Mouse (Mus musculus): ENCODE measurements around the gene Asb15. TPM values are rescaled to one million over a fixed set of nuclear protein-coding genes. Genes with fewer than 3 reads are reported as not detected.

The Asb15 gene
- polyA plus RNA-seq, 1 experiment from 2014 or later, result not detected

DNA sequence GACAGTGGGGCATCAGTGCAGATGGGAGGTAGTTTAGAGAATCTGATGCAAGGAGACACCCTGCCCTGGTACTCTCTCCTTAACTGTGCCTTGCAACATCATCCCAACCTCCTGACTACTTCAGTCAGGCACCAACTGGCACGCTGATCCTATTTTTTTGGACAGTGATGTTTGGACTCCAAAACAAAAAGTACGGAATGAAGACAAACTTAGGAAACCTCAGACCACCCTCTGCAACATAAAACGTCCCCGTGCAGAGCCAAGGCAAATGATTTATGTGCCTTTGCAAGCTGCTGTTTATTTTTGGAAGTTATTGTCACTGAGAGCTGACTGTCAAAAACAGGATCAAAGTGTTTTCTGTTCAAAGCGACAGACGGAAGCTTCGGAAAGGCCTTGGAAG lies 24.1 kb downstream of the Asb15 start:
- H3K9me3 ChIP-seq (ENCODE audit: control insufficient read depth, low read length), result no peaks in the 10 kb centered on the region
- DNase-seq, result no peak
- H3K27ac ChIP-seq (replicated peaks; ENCODE audit: low read depth, low read length), result no peak overlapping the region
- H3K36me3 ChIP-seq (ENCODE audit: control insufficient read depth, insufficient read depth, low read length), result no peaks in the 10 kb centered on the region
- ATAC-seq (ENCODE audit: low FRiP score, low TSS enrichment), result no peak
- H3K4me1 ChIP-seq (ENCODE audit: control insufficient read depth, insufficient read depth, low read length), result no peaks in the 10 kb centered on the region
- H3K9ac ChIP-seq (replicated peaks; ENCODE audit: low read length), result no peak overlapping the region
- WGBS, result 89% methylated on average over 7 of the region's 7 CpGs
- no peaks in the 10 kb centered on the region for H3K27me3 ChIP-seq (ENCODE audit: control insufficient read depth, insufficient read depth, low read length)
- H3K4me3 ChIP-seq (replicated peaks; ENCODE audit: low read depth, low read length), result no peak overlapping the region
- H3K4me2 ChIP-seq (ENCODE audit: low read length), result no peak overlapping the region

DNA sequence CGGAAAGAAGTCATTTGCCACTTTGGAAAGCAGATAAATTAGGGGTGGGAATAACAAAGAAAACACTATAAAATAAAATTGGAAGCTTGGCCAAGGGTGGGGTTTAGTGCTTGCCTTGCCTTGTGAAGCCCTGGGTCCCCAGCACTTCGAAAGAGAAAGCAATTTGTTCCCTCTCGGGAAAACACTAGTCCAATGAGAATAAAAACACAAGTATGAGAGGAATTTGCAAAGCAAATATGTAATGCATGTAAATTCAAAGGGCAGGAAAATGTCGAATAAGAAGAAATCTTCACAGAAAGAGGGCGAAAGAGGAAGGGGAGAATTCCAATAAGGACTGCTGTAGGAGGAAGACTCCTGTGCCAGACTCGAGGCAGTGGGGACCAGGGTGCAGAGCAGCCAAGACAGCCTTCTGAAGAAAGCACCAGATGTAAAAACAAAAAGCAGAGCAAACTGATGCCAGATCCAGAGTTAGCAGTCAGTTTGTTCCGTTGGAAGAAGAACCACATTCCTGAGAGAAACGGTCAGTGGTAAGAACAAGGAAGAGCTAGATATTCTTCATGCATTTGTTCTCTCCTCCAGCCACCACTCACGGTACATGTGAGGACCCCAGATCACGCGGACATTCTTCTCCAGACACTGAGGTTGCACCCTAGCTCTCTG lies 26.6 kb downstream of the Asb15 start:
- DNase-seq (no peak), ATAC-seq (ENCODE audit: low FRiP score, low TSS enrichment) (no peak)
- WGBS, result 83% methylated on average over 11 of the region's 11 CpGs
- H3K9ac ChIP-seq (replicated peaks; ENCODE audit: low read length), result no peak overlapping the region
- no peak overlapping the region for H3K27ac ChIP-seq (replicated peaks; ENCODE audit: low read depth, low read length)
- no peak overlapping the region for H3K4me3 ChIP-seq (replicated peaks; ENCODE audit: low read depth, low read length)
- H3K4me2 ChIP-seq (ENCODE audit: low read length), result no peak overlapping the region
- H3K36me3 ChIP-seq (ENCODE audit: control insufficient read depth, insufficient read depth, low read length), result no peaks in the 10 kb centered on the region
- no peaks in the 10 kb centered on the region for H3K27me3 ChIP-seq (ENCODE audit: control insufficient read depth, insufficient read depth, low read length)
- no peaks in the 10 kb centered on the region for H3K9me3 ChIP-seq (ENCODE audit: control insufficient read depth, low read length)
- H3K4me1 ChIP-seq (ENCODE audit: control insufficient read depth, insufficient read depth, low read length), result no peaks in the 10 kb centered on the region

DNA sequence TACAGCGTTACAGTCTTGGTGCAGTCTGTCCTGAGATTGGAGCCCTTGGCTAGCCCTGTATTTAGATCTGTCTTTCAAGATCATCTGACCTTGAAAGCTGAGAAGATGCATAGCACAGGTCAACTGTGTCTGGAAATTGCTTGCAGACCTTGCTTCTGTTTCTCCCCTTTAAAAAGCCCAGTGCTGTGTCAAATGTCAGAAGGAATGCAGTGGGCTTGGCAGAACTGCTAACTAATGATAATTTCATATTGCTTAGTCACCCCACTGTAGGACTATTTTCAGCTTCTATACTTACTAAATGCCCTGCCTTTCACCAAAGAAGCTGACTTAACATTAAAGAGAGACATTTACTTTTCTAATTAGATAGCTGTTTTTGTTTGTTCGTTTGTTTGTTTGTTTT lies 27.5 kb downstream of the Asb15 start:
- Histone ChIP-seq H3K9ac (replicated peaks; ENCODE audit: low read length) (no peak overlapping the region), H3K4me3 (replicated peaks; ENCODE audit: low read depth, low read length) (no peak overlapping the region), H3K27ac (replicated peaks; ENCODE audit: low read depth, low read length) (no peak overlapping the region), H3K4me2 (ENCODE audit: low read length) (no peak overlapping the region), H3K27me3 (ENCODE audit: control insufficient read depth, insufficient read depth, low read length) (no peaks in the 10 kb centered on the region), H3K36me3 (ENCODE audit: control insufficient read depth, insufficient read depth, low read length) (no peaks in the 10 kb centered on the region), H3K9me3 (ENCODE audit: control insufficient read depth, low read length) (no peaks in the 10 kb centered on the region), H3K4me1 (ENCODE audit: control insufficient read depth, insufficient read depth, low read length) (no peaks in the 10 kb centered on the region)
- DNase-seq, result no peak
- WGBS, result 88% methylated on average over 2 of the region's 2 CpGs
- ATAC-seq (ENCODE audit: low FRiP score, low TSS enrichment), result no peak

DNA sequence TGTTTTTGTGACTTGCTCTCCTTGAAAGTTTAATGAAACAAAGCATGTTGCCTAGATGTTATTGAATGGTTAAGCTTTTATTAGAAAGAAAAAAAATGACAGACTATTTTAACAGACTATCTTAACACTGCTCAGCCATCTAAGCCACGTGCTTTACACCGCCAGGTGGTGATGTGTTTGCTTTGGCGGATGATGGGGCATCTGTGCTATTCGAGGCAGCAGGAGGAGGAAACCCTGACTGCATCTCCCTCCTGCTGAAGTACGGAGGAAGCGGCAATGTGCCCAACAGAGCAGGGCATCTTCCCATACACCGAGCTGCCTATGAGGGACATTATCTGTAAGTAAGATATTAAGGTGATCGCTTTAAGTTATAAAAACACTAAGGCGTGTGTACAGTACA lies 36.1 kb downstream of the Asb15 start:
- Histone ChIP-seq H3K4me1 (ENCODE audit: control insufficient read depth, insufficient read depth, low read length) (no peaks in the 10 kb centered on the region), H3K9ac (replicated peaks; ENCODE audit: low read length) (no peak overlapping the region), H3K27me3 (ENCODE audit: control insufficient read depth, insufficient read depth, low read length) (no peaks in the 10 kb centered on the region), H3K36me3 (ENCODE audit: control insufficient read depth, insufficient read depth, low read length) (no peaks in the 10 kb centered on the region), H3K27ac (replicated peaks; ENCODE audit: low read depth, low read length) (no peak overlapping the region), H3K4me2 (ENCODE audit: low read length) (no peak overlapping the region), H3K4me3 (replicated peaks; ENCODE audit: low read depth, low read length) (no peak overlapping the region), H3K9me3 (ENCODE audit: control insufficient read depth, low read length) (no peaks in the 10 kb centered on the region)
- WGBS, result 83% methylated on average over 9 of the region's 9 CpGs
- ATAC-seq (ENCODE audit: low FRiP score, low TSS enrichment) (no peak), DNase-seq (no peak)

DNA sequence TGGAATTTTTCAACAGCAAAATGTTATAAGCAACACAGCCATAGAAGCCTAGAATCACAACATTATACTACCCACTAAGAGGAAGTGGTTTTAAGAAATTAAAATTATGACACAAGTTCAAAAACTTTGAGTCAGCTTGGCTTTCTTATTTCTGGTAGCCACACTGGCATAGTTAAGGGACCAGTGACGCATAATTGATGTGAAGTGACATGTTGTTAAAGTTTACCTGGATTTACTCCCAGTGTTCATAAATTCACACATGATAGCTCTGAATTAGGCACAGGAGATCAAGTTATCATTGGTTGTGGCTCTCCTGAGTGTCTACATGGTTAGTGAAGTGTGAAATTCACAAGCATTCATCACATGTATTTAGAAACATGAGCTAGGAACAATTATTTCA lies 36.9 kb downstream of the Asb15 start:
- no peak for ATAC-seq (ENCODE audit: low FRiP score, low TSS enrichment)
- Histone ChIP-seq H3K27me3 (ENCODE audit: control insufficient read depth, insufficient read depth, low read length) (no peaks in the 10 kb centered on the region), H3K27ac (replicated peaks; ENCODE audit: low read depth, low read length) (no peak overlapping the region), H3K4me1 (ENCODE audit: control insufficient read depth, insufficient read depth, low read length) (no peaks in the 10 kb centered on the region), H3K36me3 (ENCODE audit: control insufficient read depth, insufficient read depth, low read length) (no peaks in the 10 kb centered on the region), H3K9me3 (ENCODE audit: control insufficient read depth, low read length) (no peaks in the 10 kb centered on the region), H3K9ac (replicated peaks; ENCODE audit: low read length) (no peak overlapping the region), H3K4me3 (replicated peaks; ENCODE audit: low read depth, low read length) (no peak overlapping the region), H3K4me2 (ENCODE audit: low read length) (no peak overlapping the region)
- 93% methylated on average over 1 of the region's 1 CpGs for WGBS
- no peak for DNase-seq

DNA sequence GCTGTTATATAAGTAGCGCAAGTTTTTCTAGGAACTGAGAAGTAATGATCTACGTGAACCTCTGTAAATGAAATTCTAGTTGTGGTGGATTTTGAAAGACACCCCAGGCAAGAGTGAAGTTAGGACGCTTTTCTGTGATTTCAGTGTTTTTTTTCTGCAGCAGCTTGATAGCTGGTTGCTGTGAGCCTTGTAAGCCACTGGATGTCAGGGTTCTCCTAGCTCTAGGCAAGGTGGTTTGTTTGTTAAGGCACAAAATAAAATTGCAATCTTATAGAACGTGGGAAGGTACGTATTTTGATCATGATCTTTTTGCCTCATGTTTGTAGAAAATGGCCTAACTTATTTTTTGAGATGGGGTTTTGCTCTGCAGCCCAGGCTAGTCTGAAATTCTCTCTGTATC lies 41.0 kb downstream of the Asb15 start:
- Histone ChIP-seq H3K9me3 (ENCODE audit: control insufficient read depth, low read length) (no peaks in the 10 kb centered on the region), H3K9ac (replicated peaks; ENCODE audit: low read length) (no peak overlapping the region), H3K4me3 (replicated peaks; ENCODE audit: low read depth, low read length) (no peak overlapping the region), H3K27me3 (ENCODE audit: control insufficient read depth, insufficient read depth, low read length) (no peaks in the 10 kb centered on the region), H3K36me3 (ENCODE audit: control insufficient read depth, insufficient read depth, low read length) (no peaks in the 10 kb centered on the region), H3K27ac (replicated peaks; ENCODE audit: low read depth, low read length) (no peak overlapping the region), H3K4me1 (ENCODE audit: control insufficient read depth, insufficient read depth, low read length) (no peaks in the 10 kb centered on the region), H3K4me2 (ENCODE audit: low read length) (no peak overlapping the region)
- WGBS, result 88% methylated on average over 5 of the region's 5 CpGs
- no peak for DNase-seq
- no peak for ATAC-seq (ENCODE audit: low FRiP score, low TSS enrichment)

DNA sequence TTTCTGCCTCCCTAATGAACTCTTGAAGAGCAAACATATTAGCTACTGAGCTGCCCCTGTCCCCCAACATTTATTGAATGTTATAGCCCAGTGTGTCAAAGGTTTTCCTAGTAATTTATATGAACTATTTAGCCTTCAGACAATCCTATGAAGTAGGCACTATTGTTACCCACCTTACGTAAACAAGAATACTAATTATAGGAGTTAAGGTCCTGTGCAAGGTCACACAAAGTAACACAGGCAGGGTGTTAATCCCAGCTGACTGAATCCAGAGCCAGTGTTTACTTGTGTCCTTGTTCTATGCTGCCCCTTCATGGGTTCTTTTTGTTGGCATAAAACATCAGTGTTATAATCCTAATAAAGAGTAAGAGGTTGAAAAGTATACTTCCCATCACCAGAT lies 41.8 kb downstream of the Asb15 start:
- H3K4me3 ChIP-seq (replicated peaks; ENCODE audit: low read depth, low read length), result no peak overlapping the region
- H3K9ac ChIP-seq (replicated peaks; ENCODE audit: low read length), result no peak overlapping the region
- no peak for DNase-seq
- H3K36me3 ChIP-seq (ENCODE audit: control insufficient read depth, insufficient read depth, low read length), result no peaks in the 10 kb centered on the region
- no peaks in the 10 kb centered on the region for H3K27me3 ChIP-seq (ENCODE audit: control insufficient read depth, insufficient read depth, low read length)
- no peaks in the 10 kb centered on the region for H3K9me3 ChIP-seq (ENCODE audit: control insufficient read depth, low read length)
- no peak overlapping the region for H3K27ac ChIP-seq (replicated peaks; ENCODE audit: low read depth, low read length)
- 0 out of 2 replicates have a peak, but pooled peaks have one; percentile 17 for ATAC-seq (ENCODE audit: low FRiP score, low TSS enrichment)
- no peak overlapping the region for H3K4me2 ChIP-seq (ENCODE audit: low read length)
- no peaks in the 10 kb centered on the region for H3K4me1 ChIP-seq (ENCODE audit: control insufficient read depth, insufficient read depth, low read length)
- WGBS, result 92% methylated on average over 1 of the region's 1 CpGs

DNA sequence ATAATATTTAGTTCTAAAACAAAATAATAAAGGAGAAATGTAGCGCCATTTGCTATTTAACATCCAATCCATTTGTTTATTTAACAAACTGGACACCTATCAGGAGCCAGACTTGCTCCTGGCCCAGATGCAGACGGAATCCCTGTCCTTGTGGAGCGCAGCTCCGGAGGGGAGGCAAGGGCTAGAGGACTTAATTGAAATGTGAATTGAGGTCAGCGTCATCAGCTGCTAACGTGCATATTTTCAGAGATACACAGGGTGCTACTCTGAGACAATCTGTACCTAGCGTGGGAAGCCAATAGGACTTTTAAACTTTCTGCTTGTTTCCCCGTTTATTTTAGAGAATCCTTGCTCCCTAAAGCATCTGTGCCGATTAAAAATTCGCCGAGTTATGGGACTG lies 42.3 kb downstream of the Asb15 start:
- Histone ChIP-seq H3K36me3 (ENCODE audit: control insufficient read depth, insufficient read depth, low read length) (no peaks in the 10 kb centered on the region), H3K9ac (replicated peaks; ENCODE audit: low read length) (no peak overlapping the region), H3K27me3 (ENCODE audit: control insufficient read depth, insufficient read depth, low read length) (no peaks in the 10 kb centered on the region), H3K27ac (replicated peaks; ENCODE audit: low read depth, low read length) (no peak overlapping the region), H3K9me3 (ENCODE audit: control insufficient read depth, low read length) (no peaks in the 10 kb centered on the region), H3K4me1 (ENCODE audit: control insufficient read depth, insufficient read depth, low read length) (no peaks in the 10 kb centered on the region), H3K4me3 (replicated peaks; ENCODE audit: low read depth, low read length) (no peak overlapping the region), H3K4me2 (ENCODE audit: low read length) (no peak overlapping the region)
- no peak for DNase-seq
- WGBS, result 74% methylated on average over 11 of the region's 11 CpGs
- no peak for ATAC-seq (ENCODE audit: low FRiP score, low TSS enrichment)

DNA sequence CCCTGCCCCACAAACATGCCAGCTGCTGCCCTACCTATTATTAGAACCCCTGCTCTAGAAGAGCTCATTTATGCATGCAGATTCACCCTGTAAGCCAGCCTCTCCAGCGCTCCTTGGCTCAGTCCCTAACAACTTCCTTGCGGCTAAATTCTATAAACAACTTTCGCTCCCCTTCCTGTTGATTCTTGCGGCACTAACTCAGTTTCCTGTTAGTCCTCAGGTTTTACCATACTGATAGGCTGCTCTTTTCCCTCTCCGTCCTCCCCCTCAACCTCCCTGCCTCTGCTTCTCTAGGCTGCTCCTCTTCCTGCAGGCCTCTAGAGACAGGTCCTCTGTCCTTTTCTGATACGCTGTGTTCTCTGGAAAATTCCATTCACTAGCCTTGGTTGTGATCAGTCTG lies 43.2 kb downstream of the Asb15 start:
- Histone ChIP-seq H3K27me3 (ENCODE audit: control insufficient read depth, insufficient read depth, low read length) (no peaks in the 10 kb centered on the region), H3K4me1 (ENCODE audit: control insufficient read depth, insufficient read depth, low read length) (no peaks in the 10 kb centered on the region), H3K4me3 (replicated peaks; ENCODE audit: low read depth, low read length) (no peak overlapping the region), H3K4me2 (ENCODE audit: low read length) (no peak overlapping the region), H3K27ac (replicated peaks; ENCODE audit: low read depth, low read length) (no peak overlapping the region), H3K9ac (replicated peaks; ENCODE audit: low read length) (no peak overlapping the region), H3K9me3 (ENCODE audit: control insufficient read depth, low read length) (no peaks in the 10 kb centered on the region), H3K36me3 (ENCODE audit: control insufficient read depth, insufficient read depth, low read length) (no peaks in the 10 kb centered on the region)
- no peak for ATAC-seq (ENCODE audit: low FRiP score, low TSS enrichment)
- no peak for DNase-seq
- 84% methylated on average over 6 of the region's 6 CpGs for WGBS

Data from midbrain, embryonic 14.5 days (tissue).